Mouse (Mus musculus): ENCODE data around the gene Cbx7.
"Not testable (repeated sequence)": the region's sequence is repeated elsewhere in the genome, so short reads cannot be mapped to it uniquely, and the experiment has no call there.

Gene Cbx7

GRCm38 (mm10) chr15:79947681-79948080 is 23.2 kb downstream of the Cbx7 start:
- no peak for DNase-seq (ENCODE audit: low spot score)

- no peak for DNase-seq (ENCODE audit: low spot score)
Measured at GRCm38 (mm10) chr15:79946790-79947189, 24.1 kb downstream of the Cbx7 start.

- peak; percentile 94 for DNase-seq (ENCODE audit: low spot score)
Measured at GRCm38 (mm10) chr15:79946022-79946421, 24.9 kb downstream of the Cbx7 start.

GRCm38 (mm10) chr15:79944948-79945347 is 26.0 kb downstream of the Cbx7 start:
- DNase-seq (ENCODE audit: low spot score), result no peak

- no peak for DNase-seq (ENCODE audit: low spot score)
Measured at GRCm38 (mm10) chr15:79943584-79943983, 27.3 kb downstream of the Cbx7 start.

- no peak for DNase-seq (ENCODE audit: low spot score)
Measured at GRCm38 (mm10) chr15:79942541-79942940, 28.4 kb downstream of the Cbx7 start.

- DNase-seq (ENCODE audit: low spot score), result peak; percentile 50
Measured at GRCm38 (mm10) chr15:79940932-79941331, 30.0 kb downstream of the Cbx7 start.

- no peak for DNase-seq (ENCODE audit: low spot score)
Measured at GRCm38 (mm10) chr15:79939913-79940312, 31.0 kb downstream of the Cbx7 start.

GRCm38 (mm10) chr15:79939501-79939900 is 31.4 kb downstream of the Cbx7 start:
- DNase-seq (ENCODE audit: low spot score), result not testable (repeated sequence)

- no peak for DNase-seq (ENCODE audit: low spot score)
Measured at GRCm38 (mm10) chr15:79939020-79939419, 31.9 kb downstream of the Cbx7 start.

- DNase-seq (ENCODE audit: low spot score), result peak; percentile 21
Measured at GRCm38 (mm10) chr15:79936374-79936751, 34.6 kb downstream of the Cbx7 start.

- DNase-seq (ENCODE audit: low spot score), result peak; percentile 18
Measured at GRCm38 (mm10) chr15:79935654-79936373, 35.1 kb downstream of the Cbx7 start.

- no peak for DNase-seq (ENCODE audit: low spot score)
Measured at GRCm38 (mm10) chr15:79934776-79935175, 36.1 kb downstream of the Cbx7 start.

- no peak for DNase-seq (ENCODE audit: low spot score)
Measured at GRCm38 (mm10) chr15:79933670-79934514, 37.0 kb downstream of the Cbx7 start.

- no peak for DNase-seq (ENCODE audit: low spot score)
Measured at GRCm38 (mm10) chr15:79933052-79933669, 37.8 kb downstream of the Cbx7 start.

GRCm38 (mm10) chr15:79932323-79932987 is 38.5 kb downstream of the Cbx7 start:
- DNase-seq (ENCODE audit: low spot score), result no peak

GRCm38 (mm10) chr15:79931496-79932141 is 39.3 kb downstream of the Cbx7 start:
- DNase-seq (ENCODE audit: low spot score), result no peak

- no peak for DNase-seq (ENCODE audit: low spot score)
Measured at GRCm38 (mm10) chr15:79929734-79930133, 41.2 kb downstream of the Cbx7 start.

GRCm38 (mm10) chr15:79928736-79929135 is 42.2 kb downstream of the Cbx7 start:
- no peak for DNase-seq (ENCODE audit: low spot score)

GRCm38 (mm10) chr15:79928316-79928715 is 42.6 kb downstream of the Cbx7 start:
- DNase-seq (ENCODE audit: low spot score), result no peak

GRCm38 (mm10) chr15:79927637-79928122 is 43.2 kb downstream of the Cbx7 start:
- DNase-seq (ENCODE audit: low spot score), result peak; percentile 92

All from adipocyte (in vitro differentiated cells).